Mouse (Mus musculus) ES-E14 (cell line): ENCODE data around the gene Tedc1.

ENCODE experiments used
- CHD2 ChIP-seq: IDR thresholded peaks from 2 replicates; pipeline ENCODE4 v1.6.1; 2014; ENCODE audit warnings: mild to moderate bottlenecking, low read depth, low read length, inconsistent platforms
- HCFC1 ChIP-seq: IDR thresholded peaks from 2 replicates; pipeline ENCODE4 v1.6.1; 2012; ENCODE audit warnings: low read length, inconsistent platforms, borderline replicate concordance; ENCODE audit not compliant: insufficient read depth
- MAFK ChIP-seq: IDR thresholded peaks from 2 replicates; pipeline ENCODE4 v1.6.1; 2014; ENCODE audit warnings: mild to moderate bottlenecking, low read depth, low read length, inconsistent platforms; ENCODE audit not compliant: insufficient read depth
- ZC3H11A ChIP-seq: IDR thresholded peaks from 2 replicates; pipeline ENCODE4 v1.6.1; 2012; ENCODE audit warnings: low read depth, mild to moderate bottlenecking, inconsistent platforms, low read length, borderline replicate concordance
- ZNF384 ChIP-seq: IDR thresholded peaks from 2 replicates; pipeline ENCODE4 v1.6.1; 2012; ENCODE audit warnings: low read depth, low read length, inconsistent platforms

- TF ChIP-seq ZC3H11A: no peak
- no peak for TF ChIP-seq HCFC1
- TF ChIP-seq CHD2: no peak
- no peak for TF ChIP-seq MAFK
- no peak for TF ChIP-seq ZNF384
Observed at GRCm38 (mm10) chr12:113150591-113150990, 5.6 kb upstream of the Tedc1 start.
